Mouse (Mus musculus): Measurements from ENCODE around the gene Cst9. TPM values are rescaled to one million over a fixed set of nuclear protein-coding genes. Genes with fewer than 3 reads are reported as not detected.

The Cst9 gene
- polyA plus RNA-seq (2014; fragmentation: Illumina TruSeq; extraction: RNeasy Lipid Tissue Mini Kit (QIAGEN cat#74804); ENCODE audit: low read depth, low replicate concordance) = not detected

DNA sequence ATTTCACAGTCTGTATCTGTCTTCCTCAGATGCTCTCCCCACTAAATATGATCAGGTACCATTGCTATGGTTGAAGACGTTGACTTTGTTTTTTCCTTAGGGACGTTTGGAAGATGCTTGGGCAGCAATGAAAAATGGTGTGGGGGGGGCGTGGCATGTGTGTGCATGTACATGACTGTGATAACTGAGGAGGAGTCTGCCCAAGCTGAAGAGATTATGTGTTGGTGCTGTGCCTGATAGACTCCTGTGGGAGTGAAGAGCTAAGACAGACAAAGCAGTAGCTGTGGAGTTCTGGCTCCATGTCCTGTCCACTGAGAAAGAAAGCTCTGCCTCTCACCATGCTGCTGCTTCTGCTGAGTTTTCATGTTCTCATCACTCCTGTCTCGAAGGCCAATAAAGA, at the start of gene Cst9:
Cst9 (plus strand) TSS at position 236 of the 400 bp plus-strand sequence.

DNA sequence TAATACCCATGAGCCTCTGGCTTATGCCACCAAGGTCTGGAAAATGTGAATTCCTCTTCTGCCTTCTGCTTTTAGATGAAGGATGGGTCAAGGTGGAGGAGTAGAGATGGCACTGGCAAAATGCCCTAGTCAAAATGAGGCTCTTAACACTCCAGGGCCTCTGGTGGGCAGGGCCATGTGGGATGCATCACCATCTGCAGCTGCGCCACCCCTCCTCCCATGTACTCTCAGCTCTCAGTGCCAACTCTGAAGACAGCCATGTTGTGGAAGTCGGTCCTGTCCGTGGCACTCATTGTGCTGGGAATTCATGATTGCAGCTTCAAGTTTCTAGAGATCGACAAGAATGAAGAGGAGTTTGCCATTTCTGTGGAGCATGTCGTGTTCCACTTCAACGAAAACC, 45.8 kb upstream of the Cst9 start, which contains the start of gene Cst12:
Cst12 (plus strand) TSS at position 220 of the 400 bp plus-strand sequence.

DNA sequence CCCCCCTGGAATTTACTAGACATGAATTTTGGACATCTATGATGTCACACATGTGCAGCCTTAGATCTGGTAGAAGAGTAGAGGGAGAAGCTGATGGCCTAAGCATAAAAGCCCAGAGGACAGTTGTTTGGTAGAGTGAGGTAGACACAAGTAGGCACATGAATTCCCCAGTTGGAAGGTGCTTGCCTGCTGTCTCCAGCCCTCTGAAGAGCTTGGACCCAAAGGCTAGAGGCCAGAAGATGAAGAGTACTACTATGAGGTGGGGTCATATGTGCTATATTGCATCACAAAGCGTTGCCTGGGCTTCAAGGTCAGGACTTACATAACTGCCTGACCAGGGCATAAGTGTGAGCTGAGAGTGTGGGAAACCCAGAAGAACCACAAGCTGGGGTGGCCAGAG, 36.5 kb upstream of the Cst9 start, which contains the start of gene Cst8:
Cst8 (plus strand) TSS at position 301 of the 400 bp plus-strand sequence.

DNA sequence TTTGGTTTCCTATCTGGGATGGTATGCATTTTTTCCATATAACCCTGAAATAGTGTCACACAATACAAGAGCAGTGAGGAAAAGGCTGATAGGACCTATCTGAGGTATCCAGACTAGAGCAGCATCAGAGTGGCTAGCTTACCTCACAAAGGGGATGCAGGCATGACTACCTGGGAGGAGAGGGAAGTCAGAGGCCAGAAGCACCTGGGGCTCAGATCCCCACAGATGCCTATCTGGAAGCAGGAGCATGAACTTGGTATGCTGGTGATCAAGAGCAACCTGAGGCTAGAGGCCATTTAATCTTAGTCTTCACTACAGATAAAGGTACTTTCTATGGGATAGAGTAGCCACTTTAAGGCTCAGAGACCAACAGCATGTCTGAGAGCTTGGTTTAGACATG, 15.0 kb upstream of the Cst9 start, which contains the start of gene Cst13:
Cst13 (plus strand) TSS at position 173 of the 400 bp plus-strand sequence.

DNA sequence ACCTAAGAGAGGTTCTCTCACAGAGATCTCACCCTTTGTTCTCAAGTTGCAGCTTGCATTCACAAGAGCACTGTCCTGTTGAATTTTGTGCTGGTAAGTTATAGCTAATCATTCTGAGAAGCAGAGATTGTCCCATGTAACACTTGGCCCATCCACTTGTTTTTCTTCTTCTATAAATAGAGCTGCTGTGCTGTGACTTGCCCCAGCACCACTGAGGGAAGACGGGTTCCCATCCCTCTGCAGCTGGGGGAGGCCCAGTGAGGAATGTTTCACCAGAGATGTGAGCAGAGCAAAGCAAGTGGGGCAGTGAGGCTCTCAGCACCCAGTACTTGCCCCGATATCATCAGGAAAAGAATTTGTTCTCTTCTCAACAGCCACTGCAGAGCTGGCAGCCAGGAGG, 30.0 kb downstream of the Cst9 start, which contains the start of gene 9230104L09Rik:
9230104L09Rik (minus strand) TSS at position 73 of the 400 bp plus-strand sequence.

DNA sequence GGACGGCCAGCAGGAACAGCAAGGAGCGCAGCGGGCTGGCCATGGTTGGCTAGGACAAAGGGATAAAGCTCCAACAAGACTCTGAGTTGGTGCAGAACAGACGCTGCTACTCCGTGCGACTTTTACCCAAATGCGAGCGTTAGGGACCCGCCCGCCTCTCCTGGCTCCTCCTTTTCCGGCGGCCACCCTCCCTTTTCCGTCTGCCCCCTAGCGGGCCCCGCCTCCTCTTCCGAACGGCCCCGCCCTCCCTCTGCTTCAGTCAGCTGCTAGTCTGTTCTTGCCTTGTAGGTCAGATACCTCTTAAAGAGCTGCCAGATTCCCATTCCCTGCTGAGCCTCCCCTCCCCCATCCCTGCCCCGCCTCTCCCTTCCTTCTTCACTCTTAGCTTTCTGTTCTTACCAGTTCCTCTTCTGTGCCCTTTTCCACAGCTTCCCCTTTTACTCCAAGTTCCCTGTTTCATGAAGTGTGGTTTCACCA, 40.4 kb downstream of the Cst9 start, which contains the start of gene Cst3:
Cst3 (minus strand) TSS at position 358 of the 477 bp plus-strand sequence.

Other genes starting within 250 kb of the Cst9 start
- gene Nxt1, start 162.5 kb upstream of the Cst9 start, polyA plus RNA-seq (2014; fragmentation: Illumina TruSeq; extraction: RNeasy Lipid Tissue Mini Kit (QIAGEN cat#74804); ENCODE audit: low read depth, low replicate concordance) = 6.6 TPM
- 46.9 TPM for gene Gzf1, start 154.1 kb upstream of the Cst9 start, polyA plus RNA-seq (2014; fragmentation: Illumina TruSeq; extraction: RNeasy Lipid Tissue Mini Kit (QIAGEN cat#74804); ENCODE audit: low read depth, low replicate concordance)
- gene Napb, start 102.7 kb upstream of the Cst9 start, polyA plus RNA-seq (2014; fragmentation: Illumina TruSeq; extraction: RNeasy Lipid Tissue Mini Kit (QIAGEN cat#74804); ENCODE audit: low read depth, low replicate concordance) = 14.1 TPM
- not detected for gene Cstl1, start 84.8 kb upstream of the Cst9 start, polyA plus RNA-seq (2014; fragmentation: Illumina TruSeq; extraction: RNeasy Lipid Tissue Mini Kit (QIAGEN cat#74804); ENCODE audit: low read depth, low replicate concordance)
- not detected for gene Cst11, start 63.6 kb upstream of the Cst9 start, polyA plus RNA-seq (2014; fragmentation: Illumina TruSeq; extraction: RNeasy Lipid Tissue Mini Kit (QIAGEN cat#74804); ENCODE audit: low read depth, low replicate concordance)
- not detected for gene 8030411F24Rik, start 53.1 kb upstream of the Cst9 start, polyA plus RNA-seq (2014; fragmentation: Illumina TruSeq; extraction: RNeasy Lipid Tissue Mini Kit (QIAGEN cat#74804); ENCODE audit: low read depth, low replicate concordance)
- gene Cst12, start 45.8 kb upstream of the Cst9 start, polyA plus RNA-seq (2014; fragmentation: Illumina TruSeq; extraction: RNeasy Lipid Tissue Mini Kit (QIAGEN cat#74804); ENCODE audit: low read depth, low replicate concordance) = not detected
- 132 TPM for gene Cst8, start 36.4 kb upstream of the Cst9 start, polyA plus RNA-seq (2014; fragmentation: Illumina TruSeq; extraction: RNeasy Lipid Tissue Mini Kit (QIAGEN cat#74804); ENCODE audit: low read depth, low replicate concordance)
- gene Cst13, start 15.1 kb upstream of the Cst9 start, polyA plus RNA-seq (2014; fragmentation: Illumina TruSeq; extraction: RNeasy Lipid Tissue Mini Kit (QIAGEN cat#74804); ENCODE audit: low read depth, low replicate concordance) = not detected
- gene 9230104L09Rik, start 29.9 kb downstream of the Cst9 start, polyA plus RNA-seq (2014; fragmentation: Illumina TruSeq; extraction: RNeasy Lipid Tissue Mini Kit (QIAGEN cat#74804); ENCODE audit: low read depth, low replicate concordance) = 2.6 TPM
- gene Cst3, start 40.5 kb downstream of the Cst9 start, polyA plus RNA-seq (2014; fragmentation: Illumina TruSeq; extraction: RNeasy Lipid Tissue Mini Kit (QIAGEN cat#74804); ENCODE audit: low read depth, low replicate concordance) = 48.5 TPM
- gene Gm1330, start 168.1 kb downstream of the Cst9 start, polyA plus RNA-seq (2014; fragmentation: Illumina TruSeq; extraction: RNeasy Lipid Tissue Mini Kit (QIAGEN cat#74804); ENCODE audit: low read depth, low replicate concordance) = not detected
- not detected for gene Gm10750, start 182.1 kb downstream of the Cst9 start, polyA plus RNA-seq (2014; fragmentation: Illumina TruSeq; extraction: RNeasy Lipid Tissue Mini Kit (QIAGEN cat#74804); ENCODE audit: low read depth, low replicate concordance)

Measured in adrenal gland, adult 10 weeks (tissue).